Mouse (Mus musculus) midbrain, embryonic 10.5 days (tissue): Measurements from ENCODE around the gene Rab5if. TPM values are rescaled to one million over a fixed set of nuclear protein-coding genes. Genes with fewer than 3 reads are reported as not detected.
"Not testable (repeated sequence)": the region's sequence is repeated elsewhere in the genome, so short reads cannot be mapped to it uniquely, and the experiment has no call there.

Experiments used
- DNase-seq: peaks from one replicate; pipeline ENCODE4 v3.0.0-alpha.2; 2017; ENCODE audit warnings: low spot score
- H3K27ac ChIP-seq: fragments of 300-500 bp; sonication (generic); replicated peaks from 2 replicates; pipeline ENCODE4 v1.5.1; 2016; ENCODE audit warnings: mild to moderate bottlenecking
- H3K27me3 ChIP-seq: fragments of 300-500 bp; sonication (generic); 2 replicates; pipeline ENCODE4 v1.6.1; 2016; ENCODE audit warnings: low read depth, mild to moderate bottlenecking; ENCODE audit not compliant: poor library complexity, severe bottlenecking
- H3K36me3 ChIP-seq: fragments of 300-500 bp; sonication (generic); 2 replicates; pipeline ENCODE4 v1.6.1; 2016; ENCODE audit warnings: mild to moderate bottlenecking, moderate library complexity
- H3K4me1 ChIP-seq: fragments of 300-500 bp; sonication (generic); 2 replicates; pipeline ENCODE4 v1.6.1; 2016
- H3K4me3 ChIP-seq: fragments of 300-500 bp; sonication (generic); 2 replicates; pipeline ENCODE4 v1.5.1; 2016; ENCODE audit warnings: mild to moderate bottlenecking, moderate library complexity
- H3K9me3 ChIP-seq: fragments of 300-500 bp; sonication (generic); replicated peaks from 2 replicates; pipeline ENCODE4 v1.6.1; 2016; ENCODE audit warnings: mild to moderate bottlenecking
- WGBS: fragments of 180-500 bp; shearing (Covaris S2); methylation state at CpG from one replicate; pipeline ENCODE4 v1.1.7; 2016; 5-methylcytosine and 5-hydroxymethylcytosine counted together
- polyA plus RNA-seq: library from polyadenylated mRNA; unstranded; fragments of >200 nt; fragmentation: Nextera tagmentation; extraction: Ambion mirVana; gene quantifications from 2 replicates; pipeline ENCODE4 v1.2.1, GENCODE M21; 2016

Rab5if gene
- polyA plus RNA-seq, 1 experiment from 2014 or later = 191 TPM

GRCm38 (mm10) chr2:156899184-156899583 lies 36.3 kb downstream of the Rab5if start:
- H3K9me3 ChIP-seq = no peaks in the 10 kb centered on the region
- WGBS = 82% methylated on average over 4 of the region's 4 CpGs
- DNase-seq = no peak
- no peaks in the 10 kb centered on the region for H3K27me3 ChIP-seq
- H3K4me3 ChIP-seq = no peak overlapping the region
- no peak overlapping the region for H3K27ac ChIP-seq
- no peaks in the 10 kb centered on the region for H3K36me3 ChIP-seq
- no peaks in the 10 kb centered on the region for H3K4me1 ChIP-seq

- H3K4me3 ChIP-seq = no peak overlapping the region
- no peaks in the 10 kb centered on the region for H3K27me3 ChIP-seq
- H3K4me1 ChIP-seq = peaks cover 8% of the 10 kb centered on the region; the same call in 1 of the 2 replicates
- WGBS = 87% methylated on average over 2 of the region's 2 CpGs
- DNase-seq = no peak
- no peaks in the 10 kb centered on the region for H3K36me3 ChIP-seq
- H3K27ac ChIP-seq = no peak overlapping the region
- no peaks in the 10 kb centered on the region for H3K9me3 ChIP-seq
Measured at GRCm38 (mm10) chr2:156901344-156901743, 38.4 kb downstream of the Rab5if start.

GRCm38 (mm10) chr2:156901883-156902282 lies 39.0 kb downstream of the Rab5if start:
- H3K27ac ChIP-seq = no peak overlapping the region
- WGBS = 85% methylated on average over 6 of the region's 6 CpGs
- no peaks in the 10 kb centered on the region for H3K36me3 ChIP-seq
- DNase-seq = no peak
- H3K4me3 ChIP-seq = no peak overlapping the region
- H3K9me3 ChIP-seq = no peaks in the 10 kb centered on the region
- peaks cover 8% of the 10 kb centered on the region; the same call in 1 of the 2 replicates for H3K4me1 ChIP-seq
- H3K27me3 ChIP-seq = no peaks in the 10 kb centered on the region

- not testable (repeated sequence) for H3K9me3 ChIP-seq, H3K36me3 ChIP-seq, H3K4me1 ChIP-seq, DNase-seq, H3K27ac ChIP-seq, H3K27me3 ChIP-seq, H3K4me3 ChIP-seq
- WGBS = 88% methylated on average over 4 of the region's 4 CpGs
Measured at GRCm38 (mm10) chr2:156902411-156902810, 39.5 kb downstream of the Rab5if start.

- WGBS = 33% methylated on average over 2 of the region's 2 CpGs
- H3K27me3 ChIP-seq = no peaks in the 10 kb centered on the region
- DNase-seq = no peak
- no peak overlapping the region for H3K27ac ChIP-seq
- no peaks in the 10 kb centered on the region for H3K36me3 ChIP-seq
- peaks cover 8% of the 10 kb centered on the region; the same call in 1 of the 2 replicates for H3K4me1 ChIP-seq
- H3K4me3 ChIP-seq = no peak overlapping the region
- no peaks in the 10 kb centered on the region for H3K9me3 ChIP-seq
Measured at GRCm38 (mm10) chr2:156903367-156903766, 40.4 kb downstream of the Rab5if start.

GRCm38 (mm10) chr2:156904976-156905717 lies 42.2 kb downstream of the Rab5if start:
- no peak overlapping the region for H3K4me3 ChIP-seq
- peak; percentile 49 for DNase-seq
- WGBS = 31% methylated on average over 6 of the region's 6 CpGs
- H3K27ac ChIP-seq = no peak overlapping the region
- peaks cover 8% of the 10 kb centered on the region; the same call in 1 of the 2 replicates for H3K4me1 ChIP-seq
- H3K36me3 ChIP-seq = no peaks in the 10 kb centered on the region
- H3K27me3 ChIP-seq = no peaks in the 10 kb centered on the region
- H3K9me3 ChIP-seq = no peaks in the 10 kb centered on the region

GRCm38 (mm10) chr2:156905931-156906330 lies 43.0 kb downstream of the Rab5if start:
- not testable (repeated sequence) for H3K27me3 ChIP-seq, DNase-seq, H3K27ac ChIP-seq, H3K36me3 ChIP-seq, H3K9me3 ChIP-seq, H3K4me3 ChIP-seq, H3K4me1 ChIP-seq
- 37% methylated on average over 4 of the region's 4 CpGs for WGBS

- DNase-seq = no peak
- H3K27me3 ChIP-seq = no peaks in the 10 kb centered on the region
- no peaks in the 10 kb centered on the region for H3K36me3 ChIP-seq
- no peak overlapping the region for H3K4me3 ChIP-seq
- H3K9me3 ChIP-seq = no peaks in the 10 kb centered on the region
- H3K4me1 ChIP-seq = no peaks in the 10 kb centered on the region
- H3K27ac ChIP-seq = no peak overlapping the region
- WGBS = 89% methylated on average over 5 of the region's 5 CpGs
Measured at GRCm38 (mm10) chr2:156913191-156913590, 50.3 kb downstream of the Rab5if start.

GRCm38 (mm10) chr2:156915559-156915958 lies 52.6 kb downstream of the Rab5if start:
- 83% methylated on average over 3 of the region's 3 CpGs for WGBS
- no peak for DNase-seq

GRCm38 (mm10) chr2:156916419-156917125 lies 53.6 kb downstream of the Rab5if start:
- no peak for DNase-seq
- 92% methylated on average over 3 of the region's 3 CpGs for WGBS
- Histone ChIP-seq H3K36me3 (no peaks in the 10 kb centered on the region), H3K4me1 (no peaks in the 10 kb centered on the region), H3K27ac (no peak overlapping the region), H3K4me3 (no peak overlapping the region), H3K9me3 (no peaks in the 10 kb centered on the region), H3K27me3 (no peaks in the 10 kb centered on the region)

More at GRCm38 (mm10) chr2:156915559-156915958, 52.6 kb downstream of the Rab5if start:
- Histone ChIP-seq H3K9me3 (no peaks in the 10 kb centered on the region), H3K36me3 (no peaks in the 10 kb centered on the region), H3K4me3 (no peak overlapping the region), H3K27me3 (no peaks in the 10 kb centered on the region), H3K4me1 (no peaks in the 10 kb centered on the region), H3K27ac (no peak overlapping the region)

GRCm38 (mm10) chr2:156918562-156918961 lies 55.6 kb downstream of the Rab5if start:
- DNase-seq = no peak
- Histone ChIP-seq H3K27ac (no peak overlapping the region), H3K27me3 (no peaks in the 10 kb centered on the region), H3K4me3 (no peak overlapping the region), H3K4me1 (no peaks in the 10 kb centered on the region), H3K36me3 (no peaks in the 10 kb centered on the region), H3K9me3 (no peaks in the 10 kb centered on the region)
- WGBS = 62% methylated on average over 4 of the region's 4 CpGs

GRCm38 (mm10) chr2:156919191-156919590 lies 56.3 kb downstream of the Rab5if start:
- not testable (repeated sequence) for DNase-seq, H3K4me3 ChIP-seq, H3K9me3 ChIP-seq, H3K27me3 ChIP-seq, H3K4me1 ChIP-seq, H3K27ac ChIP-seq, H3K36me3 ChIP-seq
- WGBS = 91% methylated on average over 11 of the region's 11 CpGs

GRCm38 (mm10) chr2:156919796-156920195 lies 56.9 kb downstream of the Rab5if start:
- Histone ChIP-seq H3K4me1 (no peaks in the 10 kb centered on the region), H3K36me3 (no peaks in the 10 kb centered on the region), H3K27me3 (no peaks in the 10 kb centered on the region), H3K4me3 (no peak overlapping the region), H3K9me3 (no peaks in the 10 kb centered on the region), H3K27ac (no peak overlapping the region)
- 85% methylated on average over 2 of the region's 2 CpGs for WGBS
- DNase-seq = no peak
